In genomic region chr5:148809055-148809454, GRCm38 (mm10) we compare ENCODE assay signal across 10 mouse cellular contexts.
DNase-seq lines count a peak whose midpoint lies in the region; ATAC-seq and TF ChIP-seq lines count a peak whose summit lies in the region.
"Had no signal": no experiment of that assay in that cellular context is flagged by ENCODE, and none has a peak within 500 bp of the region (broad histone marks: within the 10 kb centered on the region; RNA-seq: fewer than 3 reads in every experiment).

No protein-coding gene starts in this region.

- H3K27me3 ChIP-seq in hindbrain, embryonic 12.5 days, result peaks cover 19% of the 10 kb centered on the region
- peaks cover 28% of the 10 kb centered on the region for H3K27me3 ChIP-seq in hindbrain, embryonic 10.5 days (ENCODE audit: insufficient read depth, poor library complexity, severe bottlenecking)
- peaks cover 26% of the 10 kb centered on the region for H3K27me3 ChIP-seq in E14TG2a.4 (ENCODE audit: insufficient read depth, low read length)
- peaks cover 23% of the 10 kb centered on the region for H3K27me3 ChIP-seq in embryonic facial prominence, embryonic 13.5 days
- no peaks in the 10 kb centered on the region for H3K27me3 ChIP-seq in liver, embryonic 14.5 days (ENCODE audit: control insufficient read depth, insufficient read depth, low read length)

- TF ChIP-seq EP300 in liver, embryonic 14.5 days (IDR thresholded peaks at IDR 0.05; ENCODE audit: low read depth), result no peak

- peak overlapping the region; percentile 27; the same call in 1 of the 2 replicates for H3K4me2 ChIP-seq in hindbrain, embryonic 12.5 days (replicated peaks)
- H3K4me2 ChIP-seq in embryonic facial prominence, embryonic 13.5 days, result peak overlapping the region; percentile 5; the same call in 1 of the 2 replicates
- H3K4me2 ChIP-seq in liver, embryonic 14.5 days (ENCODE audit: low read depth), result no peak overlapping the region
- H3K4me2 ChIP-seq: neural tube, embryonic 12.5 days had no signal

- no peak overlapping the region for H3K27ac ChIP-seq in hindbrain, embryonic 12.5 days
- no peak overlapping the region for H3K27ac ChIP-seq in hindbrain, embryonic 10.5 days
- H3K27ac ChIP-seq in embryonic facial prominence, embryonic 13.5 days, result no peak overlapping the region
- no peak overlapping the region for H3K27ac ChIP-seq in liver, embryonic 14.5 days
- H3K27ac ChIP-seq: left cerebral cortex, adult 2 months; neural tube, embryonic 12.5 days had no signal

- no peaks in the 10 kb centered on the region for H3K36me3 ChIP-seq in hindbrain, embryonic 12.5 days
- H3K36me3 ChIP-seq in hindbrain, embryonic 10.5 days, result no peaks in the 10 kb centered on the region
- no peaks in the 10 kb centered on the region for H3K36me3 ChIP-seq in E14TG2a.4 (ENCODE audit: insufficient read depth, low read length)
- H3K36me3 ChIP-seq in embryonic facial prominence, embryonic 13.5 days, result no peaks in the 10 kb centered on the region
- no peaks in the 10 kb centered on the region for H3K36me3 ChIP-seq in liver, embryonic 14.5 days (replicated peaks; ENCODE audit: control insufficient read depth, insufficient read depth, low read depth)
- H3K36me3 ChIP-seq: G1E; neural tube, embryonic 12.5 days had no signal

- 0 out of 2 replicates have a peak, but pooled peaks cover under 1% of the 10 kb centered on the region for H3K9me3 ChIP-seq in hindbrain, embryonic 12.5 days (replicated peaks)
- H3K9me3 ChIP-seq in hindbrain, embryonic 10.5 days, result peaks cover 4% of the 10 kb centered on the region; the same call in 1 of the 2 replicates
- H3K9me3 ChIP-seq in E14TG2a.4 (ENCODE audit: low read length), result no peaks in the 10 kb centered on the region
- no peaks in the 10 kb centered on the region for H3K9me3 ChIP-seq in embryonic facial prominence, embryonic 13.5 days
- H3K9me3 ChIP-seq in liver, embryonic 14.5 days (ENCODE audit: control insufficient read depth, low read length), result no peaks in the 10 kb centered on the region; the same call in 1 of the 2 replicates

- WGBS in hindbrain, embryonic 12.5 days, result 19% methylated on average over 10 of the region's 10 CpGs
- 23% methylated on average over 10 of the region's 10 CpGs for WGBS in hindbrain, embryonic 10.5 days
- 16% methylated on average over 10 of the region's 10 CpGs for WGBS in embryonic facial prominence, embryonic 13.5 days
- WGBS in liver, embryonic 14.5 days (ENCODE audit: insufficient replicate concordance), result 33% methylated on average over 10 of the region's 10 CpGs

- H3K9ac ChIP-seq in hindbrain, embryonic 12.5 days, result no peak overlapping the region
- no peak overlapping the region for H3K9ac ChIP-seq in embryonic facial prominence, embryonic 13.5 days
- no peak overlapping the region for H3K9ac ChIP-seq in liver, embryonic 14.5 days (replicated peaks)
- H3K9ac ChIP-seq: neural tube, embryonic 12.5 days had no signal

- H3K4me3 ChIP-seq in hindbrain, embryonic 12.5 days, result no peak overlapping the region
- no peak overlapping the region for H3K4me3 ChIP-seq in hindbrain, embryonic 10.5 days
- H3K4me3 ChIP-seq in E14TG2a.4 (replicated peaks; ENCODE audit: low read length), result 0 out of 2 replicates have a peak overlapping the region, but pooled peaks have one; percentile 20
- no peak overlapping the region for H3K4me3 ChIP-seq in embryonic facial prominence, embryonic 13.5 days
- H3K4me3 ChIP-seq in liver, embryonic 14.5 days (ENCODE audit: insufficient read depth in 1 of 2, low read depth in 2 of 2, low read length in 2 of 2), result no peak overlapping the region
- H3K4me3 ChIP-seq: left cerebral cortex, adult 2 months; neural tube, embryonic 12.5 days had no signal

- no peak for TF ChIP-seq CTCF in E14TG2a.4 (conservative IDR thresholded peaks at IDR 0.05; ENCODE audit: low read length)
- no peak for TF ChIP-seq CTCF in liver, embryonic 14.5 days (IDR thresholded peaks at IDR 0.05; ENCODE audit: low read depth)

- ATAC-seq in hindbrain, embryonic 12.5 days (ENCODE audit: low FRiP score), result 0 out of 2 replicates have a peak, but pooled peaks have one; percentile 19
- ATAC-seq in embryonic facial prominence, embryonic 13.5 days (ENCODE audit: insufficient number of reproducible peaks, insufficient read depth, low FRiP score, low TSS enrichment, low read depth), result no peak
- ATAC-seq in liver, embryonic 14.5 days (ENCODE audit: insufficient read depth), result peak; percentile 23; the same call in 1 of the 2 replicates

- DNase-seq in hindbrain, embryonic 10.5 days (ENCODE audit: low spot score), result no peak
- DNase-seq in liver, embryonic 14.5 days (ENCODE audit: low read depth in 3 of 3, low spot score in 3 of 3), result no peak
- no peak for DNase-seq in right cerebral cortex, postnatal 4 days
- no peak for DNase-seq in layer of hippocampus, postnatal 36 days

- H3K4me1 ChIP-seq in hindbrain, embryonic 12.5 days, result 0 out of 2 replicates have a peak, but pooled peaks cover 6% of the 10 kb centered on the region
- peaks cover 6% of the 10 kb centered on the region for H3K4me1 ChIP-seq in hindbrain, embryonic 10.5 days (replicated peaks)
- peaks cover 52% of the 10 kb centered on the region for H3K4me1 ChIP-seq in E14TG2a.4 (replicated peaks; ENCODE audit: low read depth, low read length)
- peaks cover 13% of the 10 kb centered on the region; the same call in 1 of the 2 replicates for H3K4me1 ChIP-seq in embryonic facial prominence, embryonic 13.5 days
- H3K4me1 ChIP-seq in liver, embryonic 14.5 days (replicated peaks; ENCODE audit: control insufficient read depth in 2 of 2, insufficient read depth in 2 of 2, low read length in 1 of 2), result peaks cover 0 to 14% of the 10 kb centered on the region in 2 experiments; a peak in 3 of 4 replicates
- H3K4me1 ChIP-seq: neural tube, embryonic 12.5 days had no signal
